Comparison of ENCODE assay signal across 8 mouse cellular contexts in the genomic region with DNA sequence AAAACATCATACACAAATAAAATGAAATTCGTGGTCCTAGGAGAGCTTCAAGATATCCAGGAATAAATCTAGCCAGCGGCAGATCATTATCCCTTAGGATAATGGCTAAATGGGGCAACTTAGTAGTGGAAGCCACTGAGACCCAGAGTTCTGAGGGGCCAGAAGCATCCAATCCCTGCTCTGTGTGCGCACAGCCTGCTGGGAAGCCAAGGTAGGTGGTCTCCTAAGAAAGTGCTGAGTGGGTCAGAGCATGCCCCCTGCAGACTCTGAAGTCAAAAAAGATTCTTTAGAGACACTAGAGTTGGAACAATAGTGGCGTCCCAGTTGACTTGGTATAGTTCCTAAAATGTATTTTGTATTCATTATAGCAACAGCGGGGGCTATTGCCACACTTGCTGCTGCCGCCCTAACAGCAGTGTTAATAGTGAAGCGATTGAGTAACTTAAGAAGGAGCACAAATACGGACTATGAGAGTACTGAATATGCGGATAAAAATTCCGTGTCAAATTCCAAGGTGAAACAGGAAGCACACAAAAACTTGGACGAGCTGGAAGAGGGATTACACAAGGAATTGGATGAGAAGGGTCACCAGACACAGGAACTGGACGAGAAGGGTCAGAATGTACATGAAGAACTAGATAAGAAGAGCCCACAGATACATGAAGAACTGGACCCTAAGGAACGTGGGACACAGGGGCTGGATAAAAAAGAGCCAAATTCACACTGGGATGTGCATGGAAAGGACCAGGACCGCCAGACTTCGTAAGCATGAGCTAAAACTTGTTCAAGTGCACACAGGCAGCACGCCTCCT. TPM values are rescaled to one million over a fixed set of nuclear protein-coding genes. Genes with fewer than 3 reads are reported as not detected.
DNase-seq lines count a peak whose midpoint lies in the region; ATAC-seq lines count a peak whose summit lies in the region.

A gene (plus strand): TSS at position 472 of the 812 bp plus-strand sequence.

- peaks cover 13% of the 10 kb centered on the region for H3K4me1 ChIP-seq in embryonic facial prominence, embryonic 15.5 days
- H3K4me1 ChIP-seq in hindbrain, embryonic 11.5 days (replicated peaks; ENCODE audit: control insufficient read depth, insufficient read depth, low read length), result no peaks in the 10 kb centered on the region; the same call in 1 of the 2 replicates
- peaks cover 17% of the 10 kb centered on the region for H3K4me1 ChIP-seq in liver, embryonic 12.5 days
- H3K4me1 ChIP-seq in neural tube, embryonic 11.5 days (ENCODE audit: control insufficient read depth, insufficient read depth, low read length), result peaks cover 4% of the 10 kb centered on the region; the same call in 1 of the 2 replicates

- H3K27ac ChIP-seq in embryonic facial prominence, embryonic 15.5 days (replicated peaks), result peak within 1 kb of the TSS; percentile 60; the same call in 1 of the 2 replicates
- peak within 1 kb of the TSS; percentile 92 for H3K27ac ChIP-seq in hindbrain, embryonic 11.5 days (ENCODE audit: low read depth, low read length)
- peak within 1 kb of the TSS; percentile 96 for H3K27ac ChIP-seq in liver, embryonic 12.5 days
- H3K27ac ChIP-seq in neural tube, embryonic 11.5 days (ENCODE audit: low read depth, low read length), result peak within 1 kb of the TSS; percentile 72

- WGBS in embryonic facial prominence, embryonic 15.5 days, result 19% methylated on average over 16 of the region's 16 CpGs
- 19% methylated on average over 16 of the region's 16 CpGs for WGBS in hindbrain, embryonic 11.5 days
- 30% methylated on average over 16 of the region's 16 CpGs for WGBS in liver, embryonic 12.5 days (ENCODE audit: insufficient replicate concordance)
- 23% methylated on average over 16 of the region's 16 CpGs for WGBS in neural tube, embryonic 11.5 days

- H3K9ac ChIP-seq in embryonic facial prominence, embryonic 15.5 days, result peak within 1 kb of the TSS; percentile 47
- peak within 1 kb of the TSS; percentile 88 for H3K9ac ChIP-seq in hindbrain, embryonic 11.5 days (ENCODE audit: low read depth, low read length)
- H3K9ac ChIP-seq in liver, embryonic 12.5 days, result peak within 1 kb of the TSS; percentile 93
- peak within 1 kb of the TSS; percentile 70 for H3K9ac ChIP-seq in neural tube, embryonic 11.5 days (ENCODE audit: low read length)

- peak; percentile 6 to 51 for DNase-seq in frontal cortex, postnatal 36 days (ENCODE audit: low spot score in 2 of 2)
- no peak for DNase-seq in frontal cortex, postnatal 14 days (ENCODE audit: low spot score in 2 of 2)
- DNase-seq in NIH3T3 (ENCODE audit: low read depth), result peak; percentile 53
- DNase-seq in hindbrain, embryonic 11.5 days (ENCODE audit: low spot score), result peak; percentile 21
- no peak for DNase-seq in neural tube, embryonic 11.5 days (ENCODE audit: low spot score)
- DNase-seq in thymus, postnatal 4 days, result no peak

- peaks cover 4% of the 10 kb centered on the region; the same call in 1 of the 2 replicates for H3K27me3 ChIP-seq in embryonic facial prominence, embryonic 15.5 days
- H3K27me3 ChIP-seq in hindbrain, embryonic 11.5 days (ENCODE audit: control insufficient read depth, insufficient read depth, low read length), result no peaks in the 10 kb centered on the region
- peaks cover 3% of the 10 kb centered on the region; the same call in 1 of the 2 replicates for H3K27me3 ChIP-seq in liver, embryonic 12.5 days (replicated peaks)
- H3K27me3 ChIP-seq in neural tube, embryonic 11.5 days (ENCODE audit: control insufficient read depth, insufficient read depth, low read length), result no peaks in the 10 kb centered on the region

- H3K4me3 ChIP-seq in embryonic facial prominence, embryonic 15.5 days (replicated peaks), result peak within 1 kb of the TSS; percentile 68
- peak within 1 kb of the TSS; percentile 85 for H3K4me3 ChIP-seq in hindbrain, embryonic 11.5 days (ENCODE audit: low read depth, low read length)
- peak within 1 kb of the TSS; percentile 95 for H3K4me3 ChIP-seq in liver, embryonic 12.5 days
- peak within 1 kb of the TSS; percentile 60 for H3K4me3 ChIP-seq in neural tube, embryonic 11.5 days (ENCODE audit: low read depth, low read length)

- ATAC-seq in embryonic facial prominence, embryonic 15.5 days (ENCODE audit: insufficient number of reproducible peaks, low FRiP score, low TSS enrichment, low read depth), result no peak
- no peak for ATAC-seq in hindbrain, embryonic 11.5 days (ENCODE audit: low FRiP score)
- no peak for ATAC-seq in liver, embryonic 12.5 days
- no peak; the same call in 1 of the 2 replicates for ATAC-seq in neural tube, embryonic 11.5 days (ENCODE audit: insufficient read depth, low FRiP score, low TSS enrichment)

- H3K9me3 ChIP-seq in embryonic facial prominence, embryonic 15.5 days (replicated peaks), result no peaks in the 10 kb centered on the region
- no peaks in the 10 kb centered on the region for H3K9me3 ChIP-seq in hindbrain, embryonic 11.5 days (ENCODE audit: control insufficient read depth, low read length)
- H3K9me3 ChIP-seq in liver, embryonic 12.5 days (replicated peaks), result no peaks in the 10 kb centered on the region
- H3K9me3 ChIP-seq in neural tube, embryonic 11.5 days (ENCODE audit: control insufficient read depth, low read length), result no peaks in the 10 kb centered on the region

- H3K36me3 ChIP-seq in embryonic facial prominence, embryonic 15.5 days, result no peaks in the 10 kb centered on the region
- no peaks in the 10 kb centered on the region for H3K36me3 ChIP-seq in hindbrain, embryonic 11.5 days (ENCODE audit: control insufficient read depth, insufficient read depth, low read length)
- no peaks in the 10 kb centered on the region for H3K36me3 ChIP-seq in liver, embryonic 12.5 days
- no peaks in the 10 kb centered on the region for H3K36me3 ChIP-seq in neural tube, embryonic 11.5 days (ENCODE audit: control insufficient read depth, insufficient read depth, low read length)

- H3K4me2 ChIP-seq in embryonic facial prominence, embryonic 15.5 days (replicated peaks), result peak within 1 kb of the TSS; percentile 98
- peak within 1 kb of the TSS; percentile 85 for H3K4me2 ChIP-seq in hindbrain, embryonic 11.5 days (replicated peaks; ENCODE audit: low read depth, low read length)
- H3K4me2 ChIP-seq in liver, embryonic 12.5 days, result peak within 1 kb of the TSS; percentile 95
- H3K4me2 ChIP-seq in neural tube, embryonic 11.5 days (ENCODE audit: low read depth), result peak within 1 kb of the TSS; percentile 60

RNA-seq across cellular contexts. Expression of the gene that starts here (rescaled TPM):
- polyA plus RNA-seq in embryonic facial prominence, embryonic 15.5 days (2015; fragmentation: Nextera tagmentation; extraction: Ambion mirVana), result 20.8 and 26.9 TPM in 2 replicates
- polyA plus RNA-seq in hindbrain, embryonic 11.5 days (2014; fragmentation: Nextera tagmentation; extraction: Ambion mirVana), result 69.3 and 71.2 TPM in 2 replicates
- polyA plus RNA-seq in liver, embryonic 12.5 days (2016; fragmentation: Nextera tagmentation; extraction: Ambion mirVana), result 20.9 and 23.2 TPM in 2 replicates
- polyA plus RNA-seq in neural tube, embryonic 11.5 days (2014; fragmentation: Nextera tagmentation; extraction: Ambion mirVana), result 50.8 and 63.1 TPM in 2 replicates

Comparison
In these comparisons a context has a peak if more than half of its experiments do, and no peak if none do; other contexts are left out.
1. DNase-seq: peak in frontal cortex, postnatal 36 days (2 of 2), NIH3T3 (single experiment) and hindbrain, embryonic 11.5 days (single experiment); none in frontal cortex, postnatal 14 days (0 of 2), neural tube, embryonic 11.5 days (single experiment) and thymus, postnatal 4 days (single experiment).
2. Peak in every context shown above with its lines, with median percentiles within 50 percentile points of each other: H3K27ac ChIP-seq, H3K4me2 ChIP-seq, H3K4me3 ChIP-seq and H3K9ac ChIP-seq.